Mouse (Mus musculus): ENCODE results near the gene Med15. TPM values are rescaled to one million over a fixed set of nuclear protein-coding genes. Genes with fewer than 3 reads are reported as not detected.

Med15 gene
- total RNA-seq, 1 experiment from 2014 or later, result 63.1 TPM

- ATAC-seq (ENCODE audit: extremely low read depth, insufficient number of reproducible peaks, low FRiP score, poor library complexity, severe bottlenecking), result no peak
These were observed 76.3 kb downstream of the Med15 start for GRCm38 (mm10) chr16:17656212-17656871.

- no peak for ATAC-seq (ENCODE audit: extremely low read depth, insufficient number of reproducible peaks, low FRiP score, poor library complexity, severe bottlenecking)
These were observed 78.4 kb downstream of the Med15 start for GRCm38 (mm10) chr16:17654188-17654795.

- ATAC-seq (ENCODE audit: extremely low read depth, insufficient number of reproducible peaks, low FRiP score, poor library complexity, severe bottlenecking), result no peak
These were observed 79.1 kb downstream of the Med15 start for GRCm38 (mm10) chr16:17653601-17654000.

- ATAC-seq (ENCODE audit: extremely low read depth, insufficient number of reproducible peaks, low FRiP score, poor library complexity, severe bottlenecking), result no peak
These were observed 80.1 kb downstream of the Med15 start for GRCm38 (mm10) chr16:17652607-17653006.

- no peak for ATAC-seq (ENCODE audit: extremely low read depth, insufficient number of reproducible peaks, low FRiP score, poor library complexity, severe bottlenecking)
These were observed 82.0 kb downstream of the Med15 start for GRCm38 (mm10) chr16:17650711-17651110.

GRCm38 (mm10) chr16:17649925-17650605 lies 82.6 kb downstream of the Med15 start:
- ATAC-seq (ENCODE audit: extremely low read depth, insufficient number of reproducible peaks, low FRiP score, poor library complexity, severe bottlenecking), result no peak

GRCm38 (mm10) chr16:17647566-17648340 lies 84.9 kb downstream of the Med15 start:
- no peak for ATAC-seq (ENCODE audit: extremely low read depth, insufficient number of reproducible peaks, low FRiP score, poor library complexity, severe bottlenecking)

GRCm38 (mm10) chr16:17647156-17647555 lies 85.5 kb downstream of the Med15 start:
- ATAC-seq (ENCODE audit: extremely low read depth, insufficient number of reproducible peaks, low FRiP score, poor library complexity, severe bottlenecking), result no peak

- ATAC-seq (ENCODE audit: extremely low read depth, insufficient number of reproducible peaks, low FRiP score, poor library complexity, severe bottlenecking), result peak; percentile 57
These were observed 86.2 kb downstream of the Med15 start, which contains the start of gene Ccdc74a for GRCm38 (mm10) chr16:17646310-17647114. TSS of gene Ccdc74a (plus strand) at chr16:17646470.

- ATAC-seq (ENCODE audit: extremely low read depth, insufficient number of reproducible peaks, low FRiP score, poor library complexity, severe bottlenecking), result no peak
These were observed 89.2 kb downstream of the Med15 start for GRCm38 (mm10) chr16:17643437-17643990.

GRCm38 (mm10) chr16:17642311-17642710 lies 90.4 kb downstream of the Med15 start:
- no peak for ATAC-seq (ENCODE audit: extremely low read depth, insufficient number of reproducible peaks, low FRiP score, poor library complexity, severe bottlenecking)

GRCm38 (mm10) chr16:17641301-17641700 lies 91.4 kb downstream of the Med15 start:
- ATAC-seq (ENCODE audit: extremely low read depth, insufficient number of reproducible peaks, low FRiP score, poor library complexity, severe bottlenecking), result no peak

GRCm38 (mm10) chr16:17640706-17641105 lies 92.0 kb downstream of the Med15 start:
- no peak for ATAC-seq (ENCODE audit: extremely low read depth, insufficient number of reproducible peaks, low FRiP score, poor library complexity, severe bottlenecking)

GRCm38 (mm10) chr16:17639951-17640350 lies 92.7 kb downstream of the Med15 start:
- ATAC-seq (ENCODE audit: extremely low read depth, insufficient number of reproducible peaks, low FRiP score, poor library complexity, severe bottlenecking), result no peak

GRCm38 (mm10) chr16:17639081-17639480 lies 93.6 kb downstream of the Med15 start:
- no peak for ATAC-seq (ENCODE audit: extremely low read depth, insufficient number of reproducible peaks, low FRiP score, poor library complexity, severe bottlenecking)

- no peak for ATAC-seq (ENCODE audit: extremely low read depth, insufficient number of reproducible peaks, low FRiP score, poor library complexity, severe bottlenecking)
These were observed 94.6 kb downstream of the Med15 start for GRCm38 (mm10) chr16:17638036-17638628.

GRCm38 (mm10) chr16:17637610-17638009 lies 95.1 kb downstream of the Med15 start:
- ATAC-seq (ENCODE audit: extremely low read depth, insufficient number of reproducible peaks, low FRiP score, poor library complexity, severe bottlenecking), result no peak

- ATAC-seq (ENCODE audit: extremely low read depth, insufficient number of reproducible peaks, low FRiP score, poor library complexity, severe bottlenecking), result no peak
These were observed 95.8 kb downstream of the Med15 start for GRCm38 (mm10) chr16:17636904-17637303.

Measured in neutrophil, adult 5-6 weeks (primary cell).